ENCODE assay signal across 8 mouse cellular contexts in genomic region chr6:91440474-91441144, GRCm38 (mm10). TPM values are rescaled to one million over a fixed set of nuclear protein-coding genes. Genes with fewer than 3 reads are reported as not detected.
DNase-seq lines count a peak whose midpoint lies in the region; ATAC-seq and TF ChIP-seq lines count a peak whose summit lies in the region.

No protein-coding gene starts in this region.

- no peak overlapping the region for H3K27ac ChIP-seq in CH12.LX (ENCODE audit: insufficient read depth, low read depth)
- H3K27ac ChIP-seq in forebrain, embryonic 11.5 days (ENCODE audit: low read depth, low read length) = no peak overlapping the region
- H3K27ac ChIP-seq in heart, embryonic 16.5 days (ENCODE audit: low read length) = peak overlapping the region; percentile 69
- H3K27ac ChIP-seq in liver, embryonic 15.5 days (replicated peaks) = peak overlapping the region; percentile 64
- H3K27ac ChIP-seq in neural tube, embryonic 12.5 days = no peak overlapping the region

- H3K79me2 ChIP-seq in CH12.LX (replicated peaks; ENCODE audit: control insufficient read depth, extremely low read depth, insufficient read depth, poor library complexity, severe bottlenecking) = no peaks in the 10 kb centered on the region

- WGBS in forebrain, embryonic 11.5 days = 3% methylated on average over 30 of the region's 30 CpGs
- 2% methylated on average over 30 of the region's 30 CpGs for WGBS in heart, embryonic 16.5 days
- 2% methylated on average over 30 of the region's 30 CpGs for WGBS in liver, embryonic 15.5 days (ENCODE audit: insufficient replicate concordance)
- 3% methylated on average over 30 of the region's 30 CpGs for WGBS in neural tube, embryonic 12.5 days

- no peak for TF ChIP-seq CTCF in CH12.LX (conservative IDR thresholded peaks at IDR 0.05 in 1 of 2, IDR thresholded peaks at IDR 0.05 in 1 of 2; ENCODE audit: low read depth in 2 of 2, low read length in 2 of 2)

- peak overlapping the region; percentile 75 to 95 (median 83) for H3K4me3 ChIP-seq in CH12.LX (replicated peaks in 1 of 3; ENCODE audit: low read depth in 2 of 3, low read length in 2 of 3, poor library complexity in 1 of 3)
- peak overlapping the region; percentile 57 for H3K4me3 ChIP-seq in forebrain, embryonic 11.5 days (ENCODE audit: low read depth, low read length)
- H3K4me3 ChIP-seq in heart, embryonic 16.5 days (ENCODE audit: low read length) = peak overlapping the region; percentile 80
- peak overlapping the region; percentile 65 for H3K4me3 ChIP-seq in liver, embryonic 15.5 days (replicated peaks)
- peak overlapping the region; percentile 52 for H3K4me3 ChIP-seq in neural tube, embryonic 12.5 days

- TF ChIP-seq EP300 in CH12.LX (IDR thresholded peaks at IDR 0.05; ENCODE audit: low read length) = no peak

- peak; percentile 95 for ATAC-seq in forebrain, embryonic 11.5 days (replicated peaks; ENCODE audit: low FRiP score)
- peak; percentile 95 for ATAC-seq in heart, embryonic 16.5 days (replicated peaks; ENCODE audit: extremely low read depth, insufficient read depth, low FRiP score)
- peak; percentile 86 for ATAC-seq in liver, embryonic 15.5 days (ENCODE audit: insufficient read depth)
- peak; percentile 97 for ATAC-seq in neural tube, embryonic 12.5 days (ENCODE audit: low FRiP score, low read depth)

- DNase-seq in CH12.LX (ENCODE audit: extremely low read depth) = peak; percentile 94
- peak; percentile 90 for DNase-seq in c-Kit-positive CD71-positive TER-119-negative erythroid progenitor cells, embryonic 14.5 days (ENCODE audit: low read depth)
- peak; percentile 97 for DNase-seq in forebrain, embryonic 11.5 days (ENCODE audit: low spot score)
- peak; percentile 96 to 98 for DNase-seq in kidney, postnatal 36 days
- peak; percentile 95 for DNase-seq in telencephalon, adult 2 months (ENCODE audit: low read depth, low spot score)

- TF ChIP-seq POLR2A in CH12.LX (IDR thresholded peaks at IDR 0.05; ENCODE audit: low read depth, low read length) = peak; percentile 99

- H3K36me3 ChIP-seq in CH12.LX (replicated peaks in 1 of 2; ENCODE audit: control insufficient read depth in 1 of 2, insufficient read depth in 1 of 2, low read length in 1 of 2) = no peaks in the 10 kb centered on the region
- no peaks in the 10 kb centered on the region for H3K36me3 ChIP-seq in forebrain, embryonic 11.5 days (ENCODE audit: control insufficient read depth, insufficient read depth, low read length)
- H3K36me3 ChIP-seq in heart, embryonic 16.5 days (ENCODE audit: control insufficient read depth, insufficient read depth) = no peaks in the 10 kb centered on the region
- H3K36me3 ChIP-seq in liver, embryonic 15.5 days (replicated peaks) = no peaks in the 10 kb centered on the region
- no peaks in the 10 kb centered on the region for H3K36me3 ChIP-seq in neural tube, embryonic 12.5 days

- H3K9me3 ChIP-seq in CH12.LX (replicated peaks; ENCODE audit: low read length) = no peaks in the 10 kb centered on the region
- H3K9me3 ChIP-seq in forebrain, embryonic 11.5 days (ENCODE audit: control insufficient read depth, low read length) = no peaks in the 10 kb centered on the region
- no peaks in the 10 kb centered on the region for H3K9me3 ChIP-seq in heart, embryonic 16.5 days (replicated peaks; ENCODE audit: control insufficient read depth, low read length)
- H3K9me3 ChIP-seq in liver, embryonic 15.5 days (replicated peaks) = no peaks in the 10 kb centered on the region
- no peaks in the 10 kb centered on the region for H3K9me3 ChIP-seq in neural tube, embryonic 12.5 days

- peaks cover 6 to 8% of the 10 kb centered on the region in 2 experiments for H3K4me1 ChIP-seq in CH12.LX (ENCODE audit: control insufficient read depth in 1 of 2, insufficient read depth in 2 of 2)
- no peaks in the 10 kb centered on the region for H3K4me1 ChIP-seq in forebrain, embryonic 11.5 days (replicated peaks; ENCODE audit: control insufficient read depth, insufficient read depth, low read length)
- H3K4me1 ChIP-seq in heart, embryonic 16.5 days (ENCODE audit: control insufficient read depth, insufficient read depth, low read length) = peaks cover 4% of the 10 kb centered on the region
- peaks cover 10% of the 10 kb centered on the region for H3K4me1 ChIP-seq in liver, embryonic 15.5 days (replicated peaks)
- peaks cover 6% of the 10 kb centered on the region for H3K4me1 ChIP-seq in neural tube, embryonic 12.5 days

- in situ Hi-C loops in CH12.LX (cut with MboI; ENCODE audit: low pct_ligation_motif_present, low pct_unique_long_range_greater_than_20kb, low sequenced_read_pairs) = no loop called here

- no peak for TF ChIP-seq RAD21 in CH12.LX (IDR thresholded peaks at IDR 0.05; ENCODE audit: low read depth, low read length)

- peak overlapping the region; percentile 89 for H3K9ac ChIP-seq in CH12.LX (ENCODE audit: insufficient read depth, low read depth)
- H3K9ac ChIP-seq in forebrain, embryonic 11.5 days (ENCODE audit: low read length) = peak overlapping the region; percentile 45
- H3K9ac ChIP-seq in heart, embryonic 16.5 days (ENCODE audit: low read length) = peak overlapping the region; percentile 79
- H3K9ac ChIP-seq in liver, embryonic 15.5 days = peak overlapping the region; percentile 40
- peak overlapping the region; percentile 59 for H3K9ac ChIP-seq in neural tube, embryonic 12.5 days

- H3K4me2 ChIP-seq in CH12.LX (ENCODE audit: insufficient read depth, low read depth, poor library complexity, severe bottlenecking) = peak overlapping the region; percentile 83
- H3K4me2 ChIP-seq in forebrain, embryonic 11.5 days (ENCODE audit: low read depth, low read length, severe bottlenecking) = peak overlapping the region; percentile 91
- H3K4me2 ChIP-seq in heart, embryonic 16.5 days (ENCODE audit: low read depth, low read length) = peak overlapping the region; percentile 85
- H3K4me2 ChIP-seq in liver, embryonic 15.5 days = peak overlapping the region; percentile 80
- peak overlapping the region; percentile 72 for H3K4me2 ChIP-seq in neural tube, embryonic 12.5 days (replicated peaks)

- dilution Hi-C loops in CH12.LX (cut with MboI; ENCODE audit: extremely low pct_ligation_motif_present, extremely low pct_unique_long_range_greater_than_20kb, low sequenced_read_pairs) = no loop called here

- peaks cover 47% of the 10 kb centered on the region for H3K27me3 ChIP-seq in CH12.LX (replicated peaks)
- no peaks in the 10 kb centered on the region for H3K27me3 ChIP-seq in forebrain, embryonic 11.5 days (ENCODE audit: control insufficient read depth, insufficient read depth, low read length)
- peaks cover 7% of the 10 kb centered on the region for H3K27me3 ChIP-seq in heart, embryonic 16.5 days (ENCODE audit: control insufficient read depth, insufficient read depth, low read length)
- H3K27me3 ChIP-seq in liver, embryonic 15.5 days = peaks cover 42% of the 10 kb centered on the region
- no peaks in the 10 kb centered on the region; the same call in 1 of the 2 replicates for H3K27me3 ChIP-seq in neural tube, embryonic 12.5 days (replicated peaks)

TF ChIP-seq in CH12.LX, 34 proteins besides CTCF, POLR2A, EP300 and RAD21 (continues in another document):
- no peak for TF ChIP-seq CHD1 (IDR thresholded peaks at IDR 0.05; ENCODE audit: low read depth, low read length)
- TF ChIP-seq PAX5 (IDR thresholded peaks at IDR 0.05; ENCODE audit: low read length) = no peak
- TF ChIP-seq E2F4 (IDR thresholded peaks at IDR 0.05; ENCODE audit: insufficient replicate concordance, low read depth, low read length) = 0 out of 2 replicates have a peak, but pooled peaks have one; percentile 21
- no peak; the same call in 1 of the 2 replicates for TF ChIP-seq MYC (IDR thresholded peaks at IDR 0.05; ENCODE audit: low read depth, low read length)
- TF ChIP-seq JUN (IDR thresholded peaks at IDR 0.05; ENCODE audit: insufficient read depth, low read depth, low read length) = peak; percentile 48
- TF ChIP-seq NRF1 (IDR thresholded peaks at IDR 0.05; ENCODE audit: low read depth, low read length) = 0 out of 2 replicates have a peak, but pooled peaks have one; percentile 49
- TF ChIP-seq CHD2 (IDR thresholded peaks at IDR 0.05; ENCODE audit: low read length) = peak; percentile 38; the same call in 1 of the 2 replicates
- TF ChIP-seq IRF4 (IDR thresholded peaks at IDR 0.05; ENCODE audit: low read depth, low read length) = peak; percentile 78
- TF ChIP-seq KAT2A (IDR thresholded peaks at IDR 0.05; ENCODE audit: insufficient replicate concordance, low read length) = peak; percentile 91; the same call in 1 of the 2 replicates
- TF ChIP-seq ELF1 (IDR thresholded peaks at IDR 0.05; ENCODE audit: low read depth, low read length) = peak; percentile 86
- TF ChIP-seq HCFC1 (IDR thresholded peaks at IDR 0.05; ENCODE audit: low read depth, low read length) = peak; percentile 96
- no peak for TF ChIP-seq SMC3 (IDR thresholded peaks at IDR 0.05; ENCODE audit: low read depth, low read length)

RNA-seq across cellular contexts. Expression of gene Wnt7a, which starts 29.4 kb away (rescaled TPM):
- total RNA-seq in CH12.LX (2012; rRNA removed) (not detected in 2 replicates), CH12.LX (2014; rRNA removed) (not detected in 2 replicates)
- not detected in 2 replicates for polyA plus RNA-seq in CH12.LX (2012; ENCODE audit: insufficient read length, low read depth)
- 13.7 and 15.0 TPM in 2 replicates for polyA plus RNA-seq in forebrain, embryonic 11.5 days (2014; fragmentation: Nextera tagmentation; extraction: Ambion mirVana)
- polyA plus RNA-seq in heart, embryonic 16.5 days (2015; fragmentation: Nextera tagmentation; extraction: Ambion mirVana) = 0.19 and 0.30 TPM in 2 replicates
- polyA plus RNA-seq in liver, embryonic 15.5 days (2015; fragmentation: Nextera tagmentation; extraction: Ambion mirVana) = not detected in 2 replicates
- polyA plus RNA-seq in neural tube, embryonic 12.5 days (2016; fragmentation: Nextera tagmentation; extraction: Ambion mirVana) = 11.1 and 13.8 TPM in 2 replicates

RNA-seq across cellular contexts. Expression of gene Chchd4, which starts 32.7 kb away (rescaled TPM):
- total RNA-seq in CH12.LX (2012; rRNA removed) (30.1 and 40.8 TPM in 2 replicates), CH12.LX (2014; rRNA removed) (49.7 and 56.5 TPM in 2 replicates)
- 41.4 and 45.0 TPM in 2 replicates for polyA plus RNA-seq in CH12.LX (2012; ENCODE audit: insufficient read length, low read depth)
- polyA plus RNA-seq in forebrain, embryonic 11.5 days (2014; fragmentation: Nextera tagmentation; extraction: Ambion mirVana) = 29.6 and 32.8 TPM in 2 replicates
- polyA plus RNA-seq in heart, embryonic 16.5 days (2015; fragmentation: Nextera tagmentation; extraction: Ambion mirVana) = 32.4 and 33.7 TPM in 2 replicates
- 12.3 and 13.8 TPM in 2 replicates for polyA plus RNA-seq in liver, embryonic 15.5 days (2015; fragmentation: Nextera tagmentation; extraction: Ambion mirVana)
- polyA plus RNA-seq in neural tube, embryonic 12.5 days (2016; fragmentation: Nextera tagmentation; extraction: Ambion mirVana) = 22.4 and 23.0 TPM in 2 replicates

RNA-seq across cellular contexts. Expression of gene Tmem43, which starts 32.9 kb away (rescaled TPM):
- total RNA-seq in CH12.LX (2012; rRNA removed) = 27.8 and 29.7 TPM in 2 replicates
- total RNA-seq in CH12.LX (2014; rRNA removed) = 24.5 and 25.0 TPM in 2 replicates
- 16.1 and 19.2 TPM in 2 replicates for polyA plus RNA-seq in CH12.LX (2012; ENCODE audit: insufficient read length, low read depth)
- 71.0 and 76.5 TPM in 2 replicates for polyA plus RNA-seq in forebrain, embryonic 11.5 days (2014; fragmentation: Nextera tagmentation; extraction: Ambion mirVana)
- 27.6 and 29.7 TPM in 2 replicates for polyA plus RNA-seq in heart, embryonic 16.5 days (2015; fragmentation: Nextera tagmentation; extraction: Ambion mirVana)
- 12.0 and 12.2 TPM in 2 replicates for polyA plus RNA-seq in liver, embryonic 15.5 days (2015; fragmentation: Nextera tagmentation; extraction: Ambion mirVana)
- 47.7 and 51.6 TPM in 2 replicates for polyA plus RNA-seq in neural tube, embryonic 12.5 days (2016; fragmentation: Nextera tagmentation; extraction: Ambion mirVana)

Comparison
In these comparisons a context has a peak if more than half of its experiments do, and no peak if none do; other contexts are left out.
1. H3K27ac ChIP-seq: peak in heart, embryonic 16.5 days (single experiment) and liver, embryonic 15.5 days (single experiment); none in CH12.LX (single experiment), forebrain, embryonic 11.5 days (single experiment) and neural tube, embryonic 12.5 days (single experiment).
2. Peak in every context shown above with its lines, with median percentiles within 50 percentile points of each other: DNase-seq, H3K4me2 ChIP-seq, H3K4me3 ChIP-seq, H3K9ac ChIP-seq and ATAC-seq.